Mouse (Mus musculus): ENCODE results near the gene Astn2. TPM values are rescaled to one million over a fixed set of nuclear protein-coding genes. Genes with fewer than 3 reads are reported as not detected.

Astn2 gene
- polyA plus RNA-seq, 1 experiment from 2014 or later: 0.82 TPM

- no peaks in the 10 kb centered on the region for H3K9me3 ChIP-seq
- WGBS: 78% methylated on average over 1 of the region's 1 CpGs
- ATAC-seq (ENCODE audit: insufficient read depth, low FRiP score, low read depth): no peak
- H3K27ac ChIP-seq: no peak overlapping the region
- no peaks in the 10 kb centered on the region for H3K4me1 ChIP-seq
- H3K4me3 ChIP-seq (replicated peaks): no peak overlapping the region
- no peaks in the 10 kb centered on the region for H3K36me3 ChIP-seq
- H3K27me3 ChIP-seq (replicated peaks): no peaks in the 10 kb centered on the region
- H3K4me2 ChIP-seq: no peak overlapping the region
- H3K9ac ChIP-seq: no peak overlapping the region
Observed at GRCm38 (mm10) chr4:65813500-65814175, 590.8 kb downstream of the Astn2 start.

GRCm38 (mm10) chr4:65807341-65807740 is 597.1 kb downstream of the Astn2 start:
- Histone ChIP-seq H3K4me3 (replicated peaks) (no peak overlapping the region), H3K36me3 (no peaks in the 10 kb centered on the region), H3K27ac (no peak overlapping the region), H3K9ac (no peak overlapping the region), H3K9me3 (no peaks in the 10 kb centered on the region), H3K27me3 (replicated peaks) (no peaks in the 10 kb centered on the region), H3K4me1 (no peaks in the 10 kb centered on the region), H3K4me2 (no peak overlapping the region)
- WGBS: 87% methylated on average over 3 of the region's 3 CpGs
- no peak for ATAC-seq (ENCODE audit: insufficient read depth, low FRiP score, low read depth)

GRCm38 (mm10) chr4:65801204-65801603 is 603.2 kb downstream of the Astn2 start:
- H3K36me3 ChIP-seq: no peaks in the 10 kb centered on the region
- H3K27ac ChIP-seq: no peak overlapping the region
- H3K9ac ChIP-seq: no peak overlapping the region
- no peak overlapping the region for H3K4me2 ChIP-seq
- no peaks in the 10 kb centered on the region for H3K9me3 ChIP-seq
- no peaks in the 10 kb centered on the region for H3K4me1 ChIP-seq
- H3K27me3 ChIP-seq (replicated peaks): no peaks in the 10 kb centered on the region
- ATAC-seq (ENCODE audit: insufficient read depth, low FRiP score, low read depth): no peak
- no peak overlapping the region for H3K4me3 ChIP-seq (replicated peaks)
- 55% methylated on average over 3 of the region's 3 CpGs for WGBS

- Histone ChIP-seq H3K9ac (no peak overlapping the region), H3K4me2 (no peak overlapping the region), H3K27ac (no peak overlapping the region), H3K4me1 (no peaks in the 10 kb centered on the region), H3K9me3 (no peaks in the 10 kb centered on the region), H3K4me3 (replicated peaks) (no peak overlapping the region), H3K36me3 (no peaks in the 10 kb centered on the region), H3K27me3 (replicated peaks) (no peaks in the 10 kb centered on the region)
- no peak for ATAC-seq (ENCODE audit: insufficient read depth, low FRiP score, low read depth)
Observed at GRCm38 (mm10) chr4:65791051-65791450, 613.4 kb downstream of the Astn2 start.

GRCm38 (mm10) chr4:65773368-65774010 is 630.9 kb downstream of the Astn2 start:
- no peak for ATAC-seq (ENCODE audit: insufficient read depth, low FRiP score, low read depth)
- 79% methylated on average over 5 of the region's 5 CpGs for WGBS

GRCm38 (mm10) chr4:65770952-65771351 is 633.5 kb downstream of the Astn2 start:
- H3K36me3 ChIP-seq: no peaks in the 10 kb centered on the region
- H3K9me3 ChIP-seq: no peaks in the 10 kb centered on the region
- H3K9ac ChIP-seq: no peak overlapping the region
- H3K4me1 ChIP-seq: no peaks in the 10 kb centered on the region
- no peak for ATAC-seq (ENCODE audit: insufficient read depth, low FRiP score, low read depth)
- H3K4me3 ChIP-seq (replicated peaks): no peak overlapping the region
- H3K4me2 ChIP-seq: no peak overlapping the region
- no peak overlapping the region for H3K27ac ChIP-seq
- 89% methylated on average over 4 of the region's 4 CpGs for WGBS
- no peaks in the 10 kb centered on the region for H3K27me3 ChIP-seq (replicated peaks)

More at GRCm38 (mm10) chr4:65773368-65774010, 630.9 kb downstream of the Astn2 start:
- no peak overlapping the region for H3K27ac ChIP-seq
- no peaks in the 10 kb centered on the region for H3K27me3 ChIP-seq (replicated peaks)
- no peaks in the 10 kb centered on the region for H3K36me3 ChIP-seq
- H3K4me1 ChIP-seq: no peaks in the 10 kb centered on the region
- H3K4me2 ChIP-seq: no peak overlapping the region
- no peak overlapping the region for H3K4me3 ChIP-seq (replicated peaks)
- no peaks in the 10 kb centered on the region for H3K9me3 ChIP-seq
- no peak overlapping the region for H3K9ac ChIP-seq

GRCm38 (mm10) chr4:65767919-65768318 is 636.5 kb downstream of the Astn2 start:
- WGBS: 50% methylated on average over 2 of the region's 2 CpGs
- Histone ChIP-seq H3K4me3 (replicated peaks) (no peak overlapping the region), H3K4me2 (no peak overlapping the region), H3K27ac (no peak overlapping the region), H3K27me3 (replicated peaks) (no peaks in the 10 kb centered on the region), H3K9me3 (no peaks in the 10 kb centered on the region), H3K4me1 (no peaks in the 10 kb centered on the region), H3K36me3 (no peaks in the 10 kb centered on the region), H3K9ac (no peak overlapping the region)
- ATAC-seq (ENCODE audit: insufficient read depth, low FRiP score, low read depth): no peak

- no peak overlapping the region for H3K27ac ChIP-seq
- ATAC-seq (ENCODE audit: insufficient read depth, low FRiP score, low read depth): no peak
- 76% methylated on average over 4 of the region's 4 CpGs for WGBS
- no peak overlapping the region for H3K4me2 ChIP-seq
- H3K36me3 ChIP-seq: no peaks in the 10 kb centered on the region
- no peak overlapping the region for H3K9ac ChIP-seq
- H3K4me3 ChIP-seq (replicated peaks): no peak overlapping the region
- H3K9me3 ChIP-seq: no peaks in the 10 kb centered on the region
- H3K4me1 ChIP-seq: no peaks in the 10 kb centered on the region
- H3K27me3 ChIP-seq (replicated peaks): no peaks in the 10 kb centered on the region
Observed at GRCm38 (mm10) chr4:65767431-65767830, 637.0 kb downstream of the Astn2 start.

- no peaks in the 10 kb centered on the region for H3K4me1 ChIP-seq
- WGBS: 70% methylated on average over 3 of the region's 3 CpGs
- no peaks in the 10 kb centered on the region for H3K27me3 ChIP-seq (replicated peaks)
- no peak overlapping the region for H3K4me2 ChIP-seq
- H3K9ac ChIP-seq: no peak overlapping the region
- H3K9me3 ChIP-seq: no peaks in the 10 kb centered on the region
- no peak overlapping the region for H3K4me3 ChIP-seq (replicated peaks)
- ATAC-seq (ENCODE audit: insufficient read depth, low FRiP score, low read depth): no peak
- no peak overlapping the region for H3K27ac ChIP-seq
- H3K36me3 ChIP-seq: no peaks in the 10 kb centered on the region
Observed at GRCm38 (mm10) chr4:65765312-65765711, 639.1 kb downstream of the Astn2 start.

- Histone ChIP-seq H3K4me3 (replicated peaks) (no peak overlapping the region), H3K27me3 (replicated peaks) (no peaks in the 10 kb centered on the region), H3K4me1 (no peaks in the 10 kb centered on the region), H3K9me3 (no peaks in the 10 kb centered on the region), H3K4me2 (no peak overlapping the region), H3K27ac (no peak overlapping the region), H3K9ac (no peak overlapping the region), H3K36me3 (no peaks in the 10 kb centered on the region)
- WGBS: 52% methylated on average over 4 of the region's 4 CpGs
- ATAC-seq (ENCODE audit: insufficient read depth, low FRiP score, low read depth): no peak
Observed at GRCm38 (mm10) chr4:65764275-65764674, 640.1 kb downstream of the Astn2 start.

GRCm38 (mm10) chr4:65763823-65764222 is 640.6 kb downstream of the Astn2 start:
- no peak for ATAC-seq (ENCODE audit: insufficient read depth, low FRiP score, low read depth)
- Histone ChIP-seq H3K9me3 (no peaks in the 10 kb centered on the region), H3K4me2 (no peak overlapping the region), H3K4me1 (no peaks in the 10 kb centered on the region), H3K4me3 (replicated peaks) (no peak overlapping the region), H3K9ac (no peak overlapping the region), H3K27me3 (replicated peaks) (no peaks in the 10 kb centered on the region), H3K36me3 (no peaks in the 10 kb centered on the region), H3K27ac (no peak overlapping the region)
- WGBS: 81% methylated on average over 2 of the region's 2 CpGs

- Histone ChIP-seq H3K9me3 (no peaks in the 10 kb centered on the region), H3K27ac (no peak overlapping the region), H3K27me3 (replicated peaks) (no peaks in the 10 kb centered on the region), H3K9ac (no peak overlapping the region), H3K4me2 (no peak overlapping the region), H3K36me3 (no peaks in the 10 kb centered on the region), H3K4me3 (replicated peaks) (no peak overlapping the region), H3K4me1 (no peaks in the 10 kb centered on the region)
- WGBS: 65% methylated on average over 3 of the region's 3 CpGs
- no peak for ATAC-seq (ENCODE audit: insufficient read depth, low FRiP score, low read depth)
Observed at GRCm38 (mm10) chr4:65762116-65762515, 642.3 kb downstream of the Astn2 start.

Data from stomach, embryonic 15.5 days (tissue).